Mouse (Mus musculus) intestine, embryonic 16.5 days (tissue): ENCODE results near the gene Acy3. TPM values are rescaled to one million over a fixed set of nuclear protein-coding genes. Genes with fewer than 3 reads are reported as not detected.
A peak's percentile ranks its signal among the peaks of the same experiment; 100 is the strongest.

ENCODE experiments used
- ATAC-seq: fragments of 200-750 bp; cut with Nextera tagmentation; 2 replicates; pipeline ENCODE4 v1.8.0; 2017; ENCODE audit warnings: moderate TSS enrichment, moderate library complexity
- H3K27ac ChIP-seq: fragments of 300-500 bp; sonication (generic); 2 replicates; pipeline ENCODE4 v1.5.1; 2014; ENCODE audit warnings: mild to moderate bottlenecking, low read length
- H3K27me3 ChIP-seq: fragments of 300-500 bp; sonication (generic); replicated peaks from 2 replicates; pipeline ENCODE4 v1.6.1; 2014; ENCODE audit warnings: low read length, control low read depth, mixed read lengths; ENCODE audit not compliant: control insufficient read depth, insufficient read depth
- H3K36me3 ChIP-seq: fragments of 300-500 bp; sonication (generic); 2 replicates; pipeline ENCODE4 v1.6.1; 2014; ENCODE audit warnings: low read length, control low read depth; ENCODE audit not compliant: control insufficient read depth, insufficient read depth
- H3K4me1 ChIP-seq: fragments of 300-500 bp; sonication (generic); 2 replicates; pipeline ENCODE4 v1.6.1; 2014; ENCODE audit warnings: low read length, control low read depth, mixed read lengths; ENCODE audit not compliant: control insufficient read depth, insufficient read depth
- H3K4me2 ChIP-seq: fragments of 300-500 bp; sonication (generic); 2 replicates; pipeline ENCODE4 v1.6.1; 2014; ENCODE audit warnings: low read depth, low read length, control low read depth
- H3K4me3 ChIP-seq: fragments of 300-500 bp; sonication (generic); 2 replicates; pipeline ENCODE4 v1.5.1; 2014; ENCODE audit warnings: mild to moderate bottlenecking, low read length
- H3K9ac ChIP-seq: fragments of 300-500 bp; sonication (generic); 2 replicates; pipeline ENCODE4 v1.6.1; 2014; ENCODE audit warnings: low read depth, low read length
- H3K9me3 ChIP-seq: fragments of 300-500 bp; sonication (generic); 2 replicates; pipeline ENCODE4 v1.6.1; 2016; ENCODE audit warnings: low read length, control low read depth; ENCODE audit not compliant: control insufficient read depth
- WGBS: fragments of 180-500 bp; shearing (Covaris S2); extraction: QIAGEN DNeasy Blood & Tissue Kit; methylation state at CpG from one replicate; pipeline ENCODE4 v1.1.7; 2014; 5-methylcytosine and 5-hydroxymethylcytosine counted together
- polyA plus RNA-seq: library from polyadenylated mRNA; unstranded; fragments of >200 nt; fragmentation: Nextera tagmentation; extraction: Ambion mirVana; gene quantifications from 2 replicates; pipeline ENCODE4 v1.2.1, GENCODE M21; 2015

Gene Acy3
- polyA plus RNA-seq, 1 experiment from 2014 or later = 16.9 TPM

DNA sequence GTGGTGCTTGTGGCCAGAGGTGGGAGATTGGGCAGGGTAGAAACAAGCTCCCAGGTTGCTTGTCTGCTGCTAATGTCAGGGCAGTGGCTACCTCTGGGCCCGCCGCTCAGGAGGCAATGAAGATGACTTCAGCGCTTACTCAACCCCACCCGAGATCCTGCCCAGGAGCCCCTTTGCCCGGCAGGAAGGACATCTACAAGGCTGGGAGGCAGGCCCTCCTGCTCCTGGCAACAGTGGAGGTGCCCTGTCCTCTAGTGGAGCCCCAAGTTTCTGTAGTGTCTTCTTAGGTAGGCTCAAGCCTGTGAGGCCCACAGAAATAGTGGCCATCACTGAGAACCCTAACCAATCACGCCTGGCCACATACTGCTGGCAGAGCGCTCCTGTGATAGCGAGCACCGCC is 18.7 kb downstream of the Acy3 start:
- Histone ChIP-seq H3K9me3 (no peaks in the 10 kb centered on the region), H3K4me2 (no peak overlapping the region), H3K4me1 (peaks cover 16% of the 10 kb centered on the region), H3K27me3 (no peaks in the 10 kb centered on the region), H3K9ac (no peak overlapping the region), H3K4me3 (no peak overlapping the region), H3K27ac (no peak overlapping the region), H3K36me3 (peaks cover 22% of the 10 kb centered on the region)
- ATAC-seq = no peak
- WGBS = 83% methylated on average over 9 of the region's 9 CpGs

DNA sequence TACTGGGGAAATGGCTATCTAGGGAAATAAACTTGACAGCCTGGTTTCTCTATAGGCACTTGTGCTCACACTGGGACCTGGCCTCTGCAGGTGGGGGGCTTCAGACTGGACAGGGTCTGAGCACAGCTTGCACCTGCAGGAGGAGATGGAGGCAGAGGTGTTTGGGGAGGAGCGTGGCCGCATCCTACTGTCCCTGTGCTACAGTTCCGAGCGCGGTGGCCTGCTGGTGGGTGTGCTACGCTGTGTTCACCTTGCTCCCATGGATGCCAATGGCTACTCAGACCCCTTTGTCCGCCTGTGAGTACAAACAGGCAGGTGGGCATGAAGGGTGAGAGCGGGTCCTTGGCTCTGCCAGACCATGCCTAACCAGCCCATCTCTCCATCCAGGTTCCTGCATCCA is 19.6 kb downstream of the Acy3 start:
- Histone ChIP-seq H3K27ac (no peak overlapping the region), H3K36me3 (peaks cover 22% of the 10 kb centered on the region), H3K4me3 (no peak overlapping the region), H3K4me1 (peaks cover 16% of the 10 kb centered on the region), H3K4me2 (no peak overlapping the region), H3K27me3 (no peaks in the 10 kb centered on the region), H3K9me3 (no peaks in the 10 kb centered on the region), H3K9ac (no peak overlapping the region)
- WGBS = 93% methylated on average over 8 of the region's 8 CpGs
- ATAC-seq = no peak

DNA sequence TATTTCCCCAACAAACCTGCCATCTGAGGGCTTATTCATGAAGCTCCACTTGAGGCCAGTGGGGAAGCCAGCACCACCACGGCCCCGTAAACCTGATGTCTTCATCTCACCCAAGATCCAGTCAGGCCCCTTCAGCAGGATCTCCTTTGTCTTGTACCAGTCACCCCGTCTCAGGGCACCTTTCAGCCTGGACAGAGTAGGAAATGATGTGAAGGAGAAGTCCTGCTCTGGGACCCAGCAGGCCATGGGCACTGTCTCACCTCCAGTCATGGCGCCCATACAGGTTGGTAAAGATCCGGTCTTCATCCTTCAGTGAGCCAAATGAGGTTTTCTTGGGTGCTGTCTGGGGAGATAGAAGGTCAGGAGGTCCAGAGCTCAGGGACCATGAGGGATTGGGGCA is 24.7 kb downstream of the Acy3 start:
- no peak for ATAC-seq
- Histone ChIP-seq H3K4me3 (no peak overlapping the region), H3K36me3 (peaks cover 22% of the 10 kb centered on the region), H3K27me3 (no peaks in the 10 kb centered on the region), H3K4me2 (peak overlapping the region; percentile 49; the same call in 1 of the 2 replicates), H3K9me3 (no peaks in the 10 kb centered on the region), H3K4me1 (peaks cover 9% of the 10 kb centered on the region), H3K27ac (no peak overlapping the region), H3K9ac (no peak overlapping the region)
- whole genome bisulfite sequencing = 94% methylated on average over 5 of the region's 5 CpGs

DNA sequence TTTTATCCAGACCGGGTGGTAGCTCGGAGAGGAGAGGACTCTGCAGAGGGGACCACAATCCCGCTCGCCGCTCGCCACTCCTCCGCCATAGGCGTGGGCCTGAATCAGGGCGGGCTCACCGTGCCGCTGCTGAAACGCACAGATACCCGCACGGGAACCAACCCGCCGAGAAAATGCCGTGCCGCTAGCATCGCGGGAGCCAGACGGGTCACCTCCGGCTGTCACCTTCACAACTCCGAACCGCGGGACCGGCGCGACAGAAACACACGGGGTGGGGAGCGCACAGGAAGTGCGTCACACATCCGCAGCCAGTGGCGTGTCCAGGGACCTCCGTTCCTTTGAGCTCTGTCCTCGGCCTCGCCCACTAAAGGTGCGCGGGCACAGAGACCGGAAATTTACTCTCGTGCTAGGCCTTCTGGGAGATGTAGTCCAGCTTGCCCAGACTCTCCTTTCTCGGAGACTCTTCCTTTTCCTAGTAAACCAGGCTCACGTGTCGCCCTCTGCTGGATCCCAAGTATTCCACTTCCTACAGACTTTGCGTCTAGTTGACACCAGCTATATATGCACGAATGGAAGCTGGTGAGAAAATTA is 26.2 kb downstream of the Acy3 start, which contains the start of gene Ndufv1:
TSS of gene Ndufv1 (minus strand) at position 375 of the 591 bp plus-strand sequence.
- Histone ChIP-seq H3K27ac (peak within 1 kb of the TSS; percentile 40), H3K4me3 (peak within 1 kb of the TSS; percentile 75), H3K4me1 (peaks cover 9% of the 10 kb centered on the region), H3K36me3 (peaks cover 18% of the 10 kb centered on the region), H3K27me3 (no peaks in the 10 kb centered on the region), H3K9me3 (no peaks in the 10 kb centered on the region), H3K4me2 (peak within 1 kb of the TSS; percentile 55), H3K9ac (peak within 1 kb of the TSS; percentile 79)
- peak; percentile 99 for ATAC-seq
- under 1% methylated on average over 45 of the region's 45 CpGs for WGBS

DNA sequence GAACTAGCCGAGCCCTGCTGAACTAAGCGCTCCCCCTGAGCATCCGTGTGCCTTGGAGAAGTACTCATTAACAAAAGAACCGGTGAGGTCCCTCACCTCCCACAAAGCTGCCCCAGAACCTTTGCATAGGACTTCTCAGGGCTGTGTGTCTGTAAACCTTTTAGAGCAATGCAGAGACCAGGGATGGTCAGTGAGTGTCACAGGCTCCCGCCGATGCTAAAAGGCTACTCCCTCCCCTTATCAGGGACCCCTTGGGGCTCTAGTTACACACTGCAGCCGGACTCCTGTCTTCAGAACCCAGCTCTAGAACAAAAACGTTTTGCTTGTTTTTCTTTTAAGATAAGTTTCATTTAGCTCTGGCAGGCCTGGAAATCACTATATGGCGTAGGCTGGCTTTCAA is 26.7 kb downstream of the Acy3 start:
- peak; percentile 38 for ATAC-seq

DNA sequence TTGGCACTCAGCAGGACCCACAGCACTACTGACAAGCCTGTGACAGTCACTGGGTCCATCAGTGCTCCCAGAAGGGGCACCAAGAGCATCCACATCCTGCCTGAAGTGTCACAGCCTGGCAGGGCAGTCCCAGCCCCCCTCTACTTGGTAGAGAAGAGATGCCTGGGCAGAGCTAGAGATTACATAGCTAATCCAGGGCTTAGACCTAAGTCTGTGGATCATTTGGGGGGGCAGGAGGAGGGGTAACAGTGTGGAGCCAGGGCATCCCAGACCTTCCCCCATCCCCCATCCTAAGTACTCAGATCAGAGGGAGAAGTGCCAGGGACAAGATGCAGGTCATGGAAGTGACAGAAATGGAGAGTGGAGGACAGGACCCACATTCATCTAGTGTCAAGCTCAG is 28.4 kb downstream of the Acy3 start:
- ATAC-seq = no peak

More for the DNA sequence above, 26.7 kb downstream of the Acy3 start:
- peak overlapping the region; percentile 55 for H3K4me2 ChIP-seq
- H3K9ac ChIP-seq = peak overlapping the region; percentile 62
- H3K4me1 ChIP-seq = peaks cover 9% of the 10 kb centered on the region
- H3K27me3 ChIP-seq = no peaks in the 10 kb centered on the region
- no peaks in the 10 kb centered on the region for H3K9me3 ChIP-seq
- H3K4me3 ChIP-seq = peak overlapping the region; percentile 75
- WGBS = 18% methylated on average over 9 of the region's 9 CpGs
- peaks cover 14% of the 10 kb centered on the region; the same call in 1 of the 2 replicates for H3K36me3 ChIP-seq
- H3K27ac ChIP-seq = no peak overlapping the region; the same call in 1 of the 2 replicates

DNA sequence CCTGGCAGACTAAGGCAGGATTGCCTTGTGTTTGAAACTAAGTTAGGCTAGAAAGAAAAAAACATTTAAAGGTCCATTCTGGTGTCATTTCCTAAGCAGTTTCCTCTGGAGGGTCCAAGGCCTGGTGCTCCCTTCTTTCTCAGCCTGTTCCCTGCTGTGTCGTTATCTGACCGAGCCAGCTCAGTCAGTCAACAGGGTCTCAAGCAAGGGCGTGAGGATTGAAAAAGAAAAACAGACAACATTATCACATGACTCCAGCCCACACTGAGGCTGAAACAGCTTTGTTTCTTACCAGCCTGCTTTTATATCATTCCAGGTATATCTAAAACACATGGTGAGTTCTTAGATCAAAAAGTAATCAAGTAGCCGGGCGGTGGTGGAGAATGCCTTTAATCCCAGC is 29.3 kb downstream of the Acy3 start:
- Histone ChIP-seq H3K9ac (0 out of 2 replicates have a peak overlapping the region, but pooled peaks have one; percentile 6), H3K27ac (no peak overlapping the region), H3K36me3 (no peaks in the 10 kb centered on the region), H3K9me3 (no peaks in the 10 kb centered on the region), H3K4me2 (no peak overlapping the region), H3K4me3 (no peak overlapping the region), H3K4me1 (peaks cover 21% of the 10 kb centered on the region), H3K27me3 (no peaks in the 10 kb centered on the region)
- WGBS = 62% methylated on average over 5 of the region's 5 CpGs
- ATAC-seq = no peak

More for the DNA sequence above, 28.4 kb downstream of the Acy3 start:
- Histone ChIP-seq H3K4me2 (no peak overlapping the region), H3K9ac (no peak overlapping the region), H3K4me1 (peaks cover 21% of the 10 kb centered on the region), H3K27me3 (no peaks in the 10 kb centered on the region), H3K9me3 (no peaks in the 10 kb centered on the region), H3K4me3 (no peak overlapping the region), H3K27ac (no peak overlapping the region), H3K36me3 (0 out of 2 replicates have a peak, but pooled peaks cover under 1% of the 10 kb centered on the region)

DNA sequence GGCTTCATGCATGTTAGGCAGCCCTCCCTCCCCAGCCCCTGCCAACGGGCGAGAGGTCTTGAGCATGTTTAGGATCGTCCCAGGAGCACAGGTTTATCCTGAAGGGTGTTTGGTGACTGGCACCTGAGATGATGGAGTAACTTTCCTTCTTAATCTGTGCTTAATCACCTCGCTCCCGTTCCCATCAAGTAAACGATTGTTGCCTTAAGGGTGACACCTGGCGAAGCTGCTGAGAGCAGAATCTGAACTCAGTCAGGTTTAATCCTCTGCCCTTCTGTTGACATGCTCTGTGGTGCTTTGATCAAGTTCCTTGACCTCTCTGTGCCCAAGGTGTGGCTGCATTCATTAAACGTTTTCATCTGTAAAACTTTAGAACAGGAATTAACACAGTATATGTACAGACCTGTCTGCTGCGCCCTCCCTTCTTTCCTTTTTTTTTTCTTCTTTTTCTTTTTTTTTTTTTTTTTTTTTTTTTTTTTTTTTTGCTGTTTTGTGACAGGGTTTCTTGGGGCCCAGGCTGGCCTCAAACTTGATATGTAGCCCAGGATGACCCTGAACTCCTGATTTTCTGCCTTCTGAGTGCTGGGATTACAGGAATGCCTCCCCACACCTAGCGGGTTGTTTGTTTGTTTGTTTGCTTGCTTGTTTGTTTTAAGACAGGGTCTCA is 31.7 kb downstream of the Acy3 start:
- Histone ChIP-seq H3K4me2 (no peak overlapping the region), H3K9ac (no peak overlapping the region), H3K27ac (no peak overlapping the region), H3K36me3 (no peaks in the 10 kb centered on the region), H3K4me3 (no peak overlapping the region), H3K4me1 (peaks cover 14% of the 10 kb centered on the region; the same call in 1 of the 2 replicates), H3K9me3 (no peaks in the 10 kb centered on the region), H3K27me3 (no peaks in the 10 kb centered on the region)
- 55% methylated on average over 10 of the region's 10 CpGs for WGBS
- no peak for ATAC-seq

DNA sequence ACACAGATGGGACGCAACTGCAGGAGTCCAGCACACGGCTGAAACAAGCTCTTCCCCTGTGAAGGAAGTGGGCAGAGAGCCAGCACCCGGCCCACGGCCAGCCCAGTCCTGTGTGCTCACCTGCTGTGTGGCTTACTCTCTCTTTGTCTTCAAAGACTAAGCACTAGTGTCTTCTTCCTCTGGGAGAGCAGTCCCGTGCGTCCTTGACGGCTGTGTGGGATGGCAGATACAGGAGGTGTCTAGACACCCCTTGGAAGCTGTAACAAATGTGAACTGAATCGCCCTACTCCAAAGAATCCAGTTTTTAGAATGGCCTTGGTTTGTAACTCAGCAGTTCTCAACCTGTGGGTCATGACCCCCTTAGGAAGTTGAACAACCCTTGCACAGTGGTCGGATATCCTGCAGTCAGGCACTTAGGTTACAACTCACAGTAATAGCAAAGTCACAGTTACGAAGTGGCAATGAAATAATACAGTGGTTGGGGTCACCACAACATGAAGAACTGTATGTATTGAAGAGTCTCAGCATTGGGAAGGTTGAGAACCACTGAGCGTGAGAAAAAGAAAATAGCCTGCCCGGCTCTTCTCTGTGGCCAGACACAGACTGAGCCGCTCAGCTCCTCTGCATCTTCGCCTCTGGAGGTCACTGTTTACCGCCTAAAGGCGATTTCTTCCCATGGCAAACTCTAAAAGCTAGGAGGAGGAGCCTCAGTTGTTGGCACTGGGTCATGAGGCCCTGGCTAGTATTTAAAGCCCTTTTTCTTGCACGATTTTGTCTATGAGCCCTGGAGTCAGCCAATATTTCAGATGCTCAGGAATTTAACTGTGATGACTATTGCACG is 32.6 kb downstream of the Acy3 start:
- no peaks in the 10 kb centered on the region for H3K27me3 ChIP-seq
- no peaks in the 10 kb centered on the region for H3K36me3 ChIP-seq
- no peak overlapping the region for H3K4me2 ChIP-seq
- H3K4me3 ChIP-seq = no peak overlapping the region; the same call in 1 of the 2 replicates
- H3K9ac ChIP-seq = peak overlapping the region; percentile 34
- H3K27ac ChIP-seq = no peak overlapping the region; the same call in none of the 2 replicates
- 30% methylated on average over 18 of the region's 18 CpGs for WGBS
- H3K9me3 ChIP-seq = no peaks in the 10 kb centered on the region
- peak; percentile 92 for ATAC-seq
- H3K4me1 ChIP-seq = peaks cover 12% of the 10 kb centered on the region; the same call in 1 of the 2 replicates
